Mouse (Mus musculus) layer of hippocampus, adult 8-10 months (tissue): ENCODE results near the gene Gpsm3. TPM values are rescaled to one million over a fixed set of nuclear protein-coding genes. Genes with fewer than 3 reads are reported as not detected.
"Not testable (repeated sequence)": the region's sequence is repeated elsewhere in the genome, so short reads cannot be mapped to it uniquely, and the experiment has no call there.

ENCODE experiments used
- DNase-seq, 2 experiments: peaks; one replicate each; pipeline ENCODE4 v3.0.0; 2022; ENCODE audit warnings: low spot score in 2 of 2
- total RNA-seq, 4 experiments: library from RNA; stranded (reverse); gene quantifications; 2 replicates each; pipeline ENCODE4 v1.2.4; 2022

Gpsm3 gene
- total RNA-seq: 1 to 10 TPM in 3 of 4 experiments, under 1 TPM in 1; 0.61 to 9.8 (median 5.5) TPM

- DNase-seq: no peak
Measured at GRCm38 (mm10) chr17:34589681-34590101, at the start of gene Gpsm3. Gpsm3 (plus strand) TSS chr17:34589806.

DNA sequence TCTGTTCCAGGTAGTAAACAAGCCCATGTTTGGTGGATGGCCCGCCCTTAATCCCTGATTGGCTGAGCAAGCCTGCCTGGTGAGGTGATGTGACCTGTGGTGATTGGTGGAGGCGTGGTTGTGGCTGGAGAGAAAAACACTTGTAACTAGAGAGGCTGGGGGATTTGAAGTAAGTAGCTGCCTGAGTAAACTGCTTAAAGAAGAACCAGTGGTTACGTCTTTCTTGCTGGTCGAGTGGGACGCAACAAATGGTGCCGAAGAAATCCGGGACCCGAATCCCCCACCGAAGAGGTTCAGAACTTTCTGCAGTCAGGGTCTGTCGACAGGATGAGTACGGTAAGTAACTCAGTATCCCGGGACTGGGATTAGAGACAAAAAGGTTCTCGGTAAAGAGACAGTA is 46.0 kb upstream of the Gpsm3 start:
- DNase-seq: not testable (repeated sequence)

DNA sequence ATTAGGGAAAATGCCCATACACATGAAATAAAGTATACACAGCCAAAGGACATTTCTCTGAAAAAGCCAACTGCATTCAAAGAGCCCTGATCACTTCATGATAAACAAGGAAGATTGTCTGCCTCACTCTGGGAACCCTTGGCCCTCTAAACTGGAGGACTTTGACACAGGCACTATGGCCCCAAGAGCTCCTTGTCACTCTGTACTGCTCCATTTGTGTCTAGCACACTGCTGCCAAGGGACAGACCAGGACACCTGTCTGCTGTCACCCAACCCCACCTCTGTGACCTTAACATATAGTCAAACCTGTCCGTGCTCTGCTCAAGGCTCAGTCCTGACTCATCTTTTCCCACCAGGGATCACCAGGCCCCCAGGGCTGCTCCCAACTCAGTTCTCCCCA is 42.8 kb upstream of the Gpsm3 start:
- no peak for DNase-seq

DNA sequence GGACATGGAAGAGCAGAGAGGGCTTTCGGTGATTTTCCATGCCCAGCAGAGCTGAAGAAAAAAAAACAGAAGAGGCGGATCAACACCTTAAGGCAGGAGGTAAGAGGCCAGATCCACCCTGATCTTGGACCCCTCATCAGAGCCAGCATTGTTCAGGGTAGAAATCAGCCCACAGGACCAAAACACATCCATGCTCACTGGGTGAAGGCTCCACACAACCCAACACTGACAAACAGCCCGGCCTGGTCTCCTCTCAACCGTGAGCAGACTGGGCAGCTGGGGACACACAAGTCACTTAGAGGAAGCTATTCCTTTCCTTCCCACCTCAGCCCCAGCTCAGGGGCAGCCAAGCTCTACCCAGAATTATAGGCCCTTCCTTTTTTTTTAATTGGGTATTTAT is 42.0 kb upstream of the Gpsm3 start:
- no peak for DNase-seq

- no peak for DNase-seq
Measured at GRCm38 (mm10) chr17:34549156-34549555, 40.5 kb upstream of the Gpsm3 start.

DNA sequence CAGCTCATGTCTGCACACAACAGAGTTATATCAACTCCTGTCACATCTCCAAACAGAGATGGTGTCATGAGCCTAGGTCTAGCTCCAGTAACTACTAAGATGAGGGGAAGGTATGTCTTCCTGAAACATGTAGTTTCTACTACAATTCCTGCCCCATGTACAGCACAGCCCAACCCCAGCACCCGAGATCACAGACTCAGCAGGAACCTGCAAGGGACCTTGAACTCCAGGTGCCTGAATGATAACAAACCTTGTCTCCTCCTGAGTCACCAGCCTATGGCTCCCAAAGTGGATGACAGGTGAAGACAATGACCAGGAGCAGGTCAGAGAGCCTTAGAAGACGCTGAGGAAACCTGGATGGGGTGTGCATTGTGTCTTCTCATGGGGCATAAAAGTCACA is 39.8 kb upstream of the Gpsm3 start:
- DNase-seq: no peak

DNA sequence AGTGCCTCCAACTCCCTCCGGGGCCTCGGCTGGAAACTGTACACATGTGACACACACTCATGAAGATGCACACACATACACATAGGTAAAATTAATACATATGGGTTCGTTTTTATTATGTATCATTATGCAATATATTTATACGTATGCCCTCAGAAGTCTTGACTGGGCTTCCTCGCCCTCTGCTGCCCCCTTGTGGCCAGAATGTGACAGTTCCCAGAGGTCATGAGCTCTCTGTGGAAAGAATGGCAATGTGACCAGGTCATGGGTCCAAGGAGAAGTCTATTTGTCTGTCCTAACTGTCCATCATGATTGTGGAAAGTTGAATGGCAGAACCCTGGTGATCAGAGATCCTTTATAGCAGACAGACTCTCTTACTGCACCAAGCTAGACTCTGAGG is 34.1 kb upstream of the Gpsm3 start:
- DNase-seq: peak; percentile 51 to 74

DNA sequence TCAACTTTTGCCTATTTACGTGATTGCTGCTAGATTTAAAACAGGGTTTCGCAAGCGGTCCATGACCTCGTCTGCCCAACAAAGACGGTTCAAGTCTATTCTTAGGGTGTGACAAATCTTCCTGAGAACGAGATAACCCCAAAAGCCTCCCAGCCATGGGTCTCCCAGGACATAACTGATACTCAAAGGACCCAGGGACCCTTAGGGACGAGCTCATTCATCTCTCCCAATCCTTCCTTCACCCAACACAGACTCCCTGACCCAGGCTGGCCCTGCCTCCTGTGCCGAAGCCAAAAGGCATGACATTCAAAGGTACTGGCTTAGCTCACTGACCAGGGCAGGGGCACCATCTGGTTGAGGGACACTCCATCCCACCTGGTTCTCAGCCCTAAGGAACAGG is 33.2 kb upstream of the Gpsm3 start:
- no peak for DNase-seq

- no peak for DNase-seq
Measured at GRCm38 (mm10) chr17:34557411-34557810, 32.2 kb upstream of the Gpsm3 start.

DNA sequence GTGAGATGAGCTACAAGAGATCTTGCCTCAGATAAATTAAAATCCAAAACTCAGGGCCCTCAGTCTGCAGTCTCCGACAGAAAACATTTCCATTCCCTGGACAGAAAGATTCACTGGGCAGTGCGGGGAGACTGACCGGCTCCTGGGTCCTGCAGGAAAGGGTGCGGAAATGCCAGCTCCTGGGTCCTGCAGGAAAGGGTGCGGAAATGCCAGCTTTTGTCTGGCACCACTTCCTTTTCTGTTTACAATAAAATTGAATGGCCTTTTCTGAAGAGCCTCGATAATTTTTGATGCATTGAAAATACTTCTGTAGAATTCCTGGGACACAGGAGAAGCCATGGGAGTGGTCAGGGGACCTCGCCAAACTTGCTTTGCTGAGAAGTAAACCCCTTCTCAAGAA is 30.5 kb upstream of the Gpsm3 start:
- no peak for DNase-seq

GRCm38 (mm10) chr17:34559895-34560294 is 29.7 kb upstream of the Gpsm3 start:
- DNase-seq: no peak

- no peak for DNase-seq
Measured at GRCm38 (mm10) chr17:34560438-34560837, 29.2 kb upstream of the Gpsm3 start.

- no peak for DNase-seq
Measured at GRCm38 (mm10) chr17:34561200-34561599, 28.4 kb upstream of the Gpsm3 start.

- no peak for DNase-seq
Measured at GRCm38 (mm10) chr17:34562595-34562994, 27.0 kb upstream of the Gpsm3 start.

GRCm38 (mm10) chr17:34563354-34563753 is 26.3 kb upstream of the Gpsm3 start:
- DNase-seq: no peak

- DNase-seq: no peak
Measured at GRCm38 (mm10) chr17:34564003-34564421, 25.6 kb upstream of the Gpsm3 start, which contains the start of gene Notch4. Notch4 (plus strand) TSS chr17:34564268.

DNA sequence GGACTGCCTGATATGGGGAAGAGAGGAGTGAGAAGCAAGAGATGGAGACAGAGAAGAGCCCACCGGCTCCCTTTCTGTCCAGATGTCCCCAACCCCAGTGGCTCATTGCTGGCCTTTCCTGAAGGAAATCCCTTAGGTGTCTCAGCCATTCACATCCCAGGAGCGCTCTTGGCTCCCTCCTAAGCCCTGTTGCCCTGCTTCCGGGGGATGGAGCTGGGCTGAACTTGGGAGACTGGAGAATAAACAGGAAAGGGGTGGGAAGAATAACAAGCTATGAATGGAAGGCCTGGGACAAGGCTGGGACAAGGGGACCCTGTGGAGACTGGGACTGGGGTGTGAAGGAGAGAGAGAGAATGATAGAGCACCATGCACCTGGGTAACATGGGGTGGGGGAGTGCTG is 24.8 kb upstream of the Gpsm3 start:
- DNase-seq: no peak

DNA sequence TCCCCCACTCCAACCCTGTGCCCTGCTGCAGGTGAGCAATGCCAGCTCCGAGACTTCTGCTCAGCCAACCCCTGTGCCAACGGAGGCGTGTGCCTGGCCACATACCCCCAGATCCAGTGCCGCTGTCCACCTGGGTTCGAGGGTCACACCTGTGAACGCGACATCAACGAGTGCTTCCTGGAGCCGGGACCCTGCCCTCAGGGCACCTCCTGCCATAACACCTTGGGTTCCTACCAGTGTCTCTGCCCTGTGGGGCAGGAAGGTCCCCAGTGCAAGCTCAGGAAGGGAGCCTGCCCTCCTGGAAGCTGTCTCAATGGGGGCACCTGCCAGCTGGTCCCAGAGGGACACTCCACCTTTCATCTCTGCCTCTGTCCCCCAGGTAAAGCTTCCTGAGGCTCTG is 22.3 kb upstream of the Gpsm3 start:
- DNase-seq: no peak

GRCm38 (mm10) chr17:34568421-34568820 is 21.2 kb upstream of the Gpsm3 start:
- no peak for DNase-seq

DNA sequence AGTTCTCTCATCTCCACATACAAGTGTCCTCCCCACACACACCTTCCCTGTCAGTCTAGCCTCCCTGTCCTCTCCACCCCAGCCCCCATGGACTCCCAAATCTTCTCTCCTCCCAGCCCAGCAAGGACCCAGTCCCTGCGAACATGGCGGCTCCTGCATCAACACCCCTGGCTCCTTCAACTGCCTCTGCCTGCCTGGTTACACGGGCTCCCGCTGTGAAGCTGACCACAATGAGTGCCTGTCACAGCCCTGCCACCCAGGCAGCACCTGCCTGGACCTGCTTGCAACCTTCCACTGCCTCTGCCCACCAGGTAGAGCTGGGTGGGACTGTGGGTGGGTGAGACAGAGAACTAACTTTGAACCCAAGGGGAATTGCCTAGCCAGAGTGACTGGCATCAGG is 19.7 kb upstream of the Gpsm3 start:
- DNase-seq: no peak

GRCm38 (mm10) chr17:34571875-34572274 is 17.7 kb upstream of the Gpsm3 start:
- DNase-seq: no peak

- DNase-seq: no peak
Measured at GRCm38 (mm10) chr17:34572361-34572760, 17.2 kb upstream of the Gpsm3 start.

- DNase-seq: no peak
Measured at GRCm38 (mm10) chr17:34576577-34576976, 13.0 kb upstream of the Gpsm3 start.

- no peak for DNase-seq
Measured at GRCm38 (mm10) chr17:34578070-34578469, 11.5 kb upstream of the Gpsm3 start.
